Mouse (Mus musculus): Measurements from ENCODE around the gene Mfng. TPM values are rescaled to one million over a fixed set of nuclear protein-coding genes. Genes with fewer than 3 reads are reported as not detected.

Mfng gene
- total RNA-seq, 2 experiments from 2014 or later = 5.1 to 21.8 TPM

GRCm38 (mm10) chr15:78763704-78764103, 9.6 kb downstream of the Mfng start:
- ATAC-seq (replicated peaks; ENCODE audit: low FRiP score, low TSS enrichment, poor library complexity, severe bottlenecking) = no peak

DNA sequence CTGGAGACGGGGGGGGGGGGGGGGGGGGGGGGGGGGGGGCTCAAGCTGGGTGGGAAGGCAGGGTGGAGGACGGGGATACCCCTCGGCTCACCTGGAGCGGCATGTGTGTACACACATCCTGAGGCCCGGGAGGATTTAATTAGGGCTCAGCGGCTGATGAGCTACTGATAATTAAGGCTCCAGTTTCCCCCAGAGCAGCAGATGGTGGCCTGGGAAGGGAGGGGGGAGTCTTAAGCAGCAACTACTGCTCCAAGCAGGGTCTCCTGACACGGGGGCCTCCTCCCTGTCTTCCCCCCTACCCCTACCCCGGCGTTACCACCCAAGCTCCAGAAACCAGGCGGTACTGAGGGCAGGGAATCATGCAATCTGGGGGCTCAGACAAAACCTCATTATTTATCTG, 10.1 kb downstream of the Mfng start:
- no peak for ATAC-seq (replicated peaks; ENCODE audit: low FRiP score, low TSS enrichment, poor library complexity, severe bottlenecking)

DNA sequence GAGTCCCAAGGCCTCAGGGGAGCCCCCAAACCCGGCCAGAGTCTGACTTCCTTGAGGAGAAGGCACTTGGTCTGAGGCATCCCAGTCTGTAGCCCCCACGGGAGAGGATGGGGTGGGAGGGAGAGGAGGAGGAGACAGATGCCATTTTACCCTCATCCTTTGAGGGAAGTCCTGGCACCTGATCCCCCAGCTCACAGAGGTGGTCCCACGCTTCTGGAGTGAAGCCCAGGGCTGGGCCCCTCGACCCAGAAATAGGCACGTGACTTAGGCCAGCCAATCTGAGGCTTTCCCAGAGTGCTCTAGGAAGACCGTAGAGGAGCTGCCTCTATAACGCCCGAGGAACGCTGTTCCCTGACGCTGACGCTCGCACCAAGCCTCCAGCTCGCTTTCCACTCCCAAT, 12.2 kb downstream of the Mfng start:
- ATAC-seq (replicated peaks; ENCODE audit: low FRiP score, low TSS enrichment, poor library complexity, severe bottlenecking) = no peak

GRCm38 (mm10) chr15:78758132-78758531, 15.1 kb downstream of the Mfng start:
- ATAC-seq (replicated peaks; ENCODE audit: low FRiP score, low TSS enrichment, poor library complexity, severe bottlenecking) = no peak

DNA sequence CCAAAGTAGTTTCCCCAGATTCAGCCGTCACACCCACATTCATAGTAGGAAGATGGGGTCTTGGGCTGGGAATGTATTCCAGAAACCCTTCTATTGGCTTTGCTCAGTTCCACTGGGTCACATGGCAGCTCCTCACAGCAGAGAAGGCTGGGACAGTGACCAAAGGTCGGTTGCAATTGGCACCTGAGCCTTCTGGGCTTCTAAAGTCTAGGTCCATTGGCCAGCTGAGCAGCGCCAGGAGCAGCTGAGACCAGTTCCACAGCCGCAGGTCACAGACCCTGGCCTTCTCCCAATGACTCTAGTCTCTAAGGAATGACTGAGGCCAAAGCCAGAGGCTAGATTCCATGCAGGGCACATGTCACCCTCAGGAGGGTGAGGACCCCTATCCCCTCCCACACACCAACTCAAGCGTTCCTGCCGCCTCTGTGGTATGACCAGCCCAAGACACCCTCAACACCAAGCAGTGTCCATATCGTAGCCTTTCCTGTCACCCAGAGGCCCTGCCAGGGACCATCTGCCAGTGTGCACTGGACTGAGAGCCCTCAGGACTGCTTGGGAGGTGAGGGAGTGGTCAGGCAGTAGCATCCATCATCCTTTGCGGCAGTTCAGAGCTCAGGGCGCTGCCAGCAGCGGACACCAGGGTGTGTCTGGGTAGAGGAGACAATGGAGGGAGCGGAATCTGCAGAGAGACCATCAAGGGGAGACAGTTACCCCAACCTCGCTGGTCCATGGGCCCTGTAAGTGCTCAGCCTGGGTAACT, 17.1 kb downstream of the Mfng start:
- no peak for ATAC-seq (replicated peaks; ENCODE audit: low FRiP score, low TSS enrichment, poor library complexity, severe bottlenecking)

GRCm38 (mm10) chr15:78755226-78755625, 18.0 kb downstream of the Mfng start:
- ATAC-seq (replicated peaks; ENCODE audit: low FRiP score, low TSS enrichment, poor library complexity, severe bottlenecking) = no peak

- no peak for ATAC-seq (replicated peaks; ENCODE audit: low FRiP score, low TSS enrichment, poor library complexity, severe bottlenecking)
These were observed 19.1 kb downstream of the Mfng start for GRCm38 (mm10) chr15:78754144-78754543.

DNA sequence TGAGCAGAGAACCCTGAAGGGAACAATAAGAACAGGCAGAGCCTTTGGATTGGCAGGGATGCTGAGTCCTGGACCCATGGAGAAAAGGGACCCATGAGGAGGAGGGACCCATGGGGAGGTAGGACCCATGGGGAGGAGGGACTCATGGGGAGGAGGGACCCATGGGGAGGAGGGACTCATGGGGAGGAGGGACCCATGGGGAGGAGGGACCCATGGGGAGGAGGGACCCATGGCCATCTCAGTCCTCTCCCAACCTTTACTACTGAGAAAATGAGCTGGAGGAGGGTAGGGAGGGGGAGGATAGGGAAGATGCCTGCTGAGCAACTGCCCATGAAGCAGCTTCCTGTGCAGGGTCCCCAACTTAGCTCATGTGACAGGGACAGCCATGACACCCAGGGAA, 20.3 kb downstream of the Mfng start:
- no peak for ATAC-seq (replicated peaks; ENCODE audit: low FRiP score, low TSS enrichment, poor library complexity, severe bottlenecking)

DNA sequence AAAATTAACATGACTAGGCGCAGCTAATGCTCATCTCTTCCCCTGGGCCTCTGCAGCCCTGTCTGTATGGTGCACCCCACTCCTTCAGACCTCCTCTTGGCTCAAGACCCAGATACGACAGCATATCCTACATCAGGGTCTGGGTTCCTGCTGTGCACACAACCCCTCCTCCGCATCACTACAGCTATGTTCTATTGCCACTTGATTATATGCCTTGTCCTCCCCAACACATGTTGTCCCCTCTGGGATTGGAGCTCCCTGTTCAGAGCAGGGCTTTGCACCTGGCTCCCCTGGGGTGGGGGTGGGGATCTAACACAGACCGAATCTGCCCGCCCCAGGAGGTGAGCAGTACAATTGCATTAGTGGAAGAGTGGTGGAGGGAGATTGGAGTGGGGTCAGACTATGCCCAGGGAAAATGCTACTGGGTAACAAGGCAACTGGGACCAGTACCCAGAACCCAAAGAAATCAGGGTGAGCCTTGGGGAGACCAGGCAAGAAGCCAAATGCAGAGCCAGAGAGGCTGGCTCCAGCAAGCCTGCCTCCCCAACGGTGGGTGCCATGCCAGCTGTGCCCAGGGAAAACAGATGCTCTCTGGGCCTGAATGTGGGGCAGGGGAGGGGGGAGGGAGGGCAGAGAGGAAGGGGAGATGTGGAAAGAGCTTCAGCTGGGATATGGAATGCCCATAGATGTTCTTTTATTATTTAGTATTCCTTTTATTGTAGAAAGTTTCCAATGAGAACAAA, 22.5 kb downstream of the Mfng start:
- no peak for ATAC-seq (replicated peaks; ENCODE audit: low FRiP score, low TSS enrichment, poor library complexity, severe bottlenecking)

- no peak for ATAC-seq (replicated peaks; ENCODE audit: low FRiP score, low TSS enrichment, poor library complexity, severe bottlenecking)
These were observed 23.4 kb downstream of the Mfng start for GRCm38 (mm10) chr15:78749855-78750254.

- peak; percentile 63; the same call in 1 of the 2 replicates for ATAC-seq (replicated peaks; ENCODE audit: low FRiP score, low TSS enrichment, poor library complexity, severe bottlenecking)
These were observed 29.1 kb downstream of the Mfng start for GRCm38 (mm10) chr15:78744206-78744605.

DNA sequence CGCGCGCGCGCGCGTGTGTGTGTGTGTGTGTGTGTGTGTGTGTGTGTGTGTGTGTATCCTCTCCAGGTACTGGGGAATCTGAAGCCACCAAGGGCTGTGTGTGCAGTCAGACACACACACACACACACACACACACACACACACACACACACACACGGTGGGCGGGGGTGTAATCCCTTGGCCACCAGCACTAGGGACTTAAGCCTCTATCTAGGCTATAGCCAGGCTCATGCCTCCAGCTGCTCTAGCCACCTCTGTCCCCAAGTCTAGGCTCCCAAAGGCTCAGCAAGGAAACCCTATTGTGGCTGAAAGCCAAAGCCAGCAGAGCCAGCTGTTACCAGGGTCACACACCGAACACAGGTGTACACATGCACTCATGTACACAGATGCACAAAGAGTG, 30.4 kb downstream of the Mfng start:
- ATAC-seq (replicated peaks; ENCODE audit: low FRiP score, low TSS enrichment, poor library complexity, severe bottlenecking) = no peak

DNA sequence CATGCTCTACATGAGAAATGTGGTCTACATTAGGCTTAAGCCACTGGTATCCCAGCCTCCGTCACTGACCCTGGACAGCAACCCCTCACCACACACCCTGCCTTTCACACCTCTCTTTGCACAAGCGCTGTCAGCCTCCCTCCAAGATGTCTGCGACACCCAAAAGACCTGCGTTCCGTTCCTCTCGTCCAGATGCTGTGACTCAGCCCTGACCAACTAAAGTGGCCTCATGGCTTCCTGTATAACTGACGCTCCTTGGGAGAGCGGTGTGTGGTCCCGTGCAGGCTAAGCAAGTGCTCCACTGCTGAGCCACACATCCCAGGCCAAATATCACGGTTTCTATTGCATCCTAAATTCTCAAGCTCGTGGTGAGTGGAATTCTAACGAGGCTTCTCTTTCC, 32.6 kb downstream of the Mfng start:
- no peak for ATAC-seq (replicated peaks; ENCODE audit: low FRiP score, low TSS enrichment, poor library complexity, severe bottlenecking)

- ATAC-seq (replicated peaks; ENCODE audit: low FRiP score, low TSS enrichment, poor library complexity, severe bottlenecking) = no peak
These were observed 36.1 kb downstream of the Mfng start for GRCm38 (mm10) chr15:78737146-78737545.

GRCm38 (mm10) chr15:78736681-78737100, 36.6 kb downstream of the Mfng start:
- no peak for ATAC-seq (replicated peaks; ENCODE audit: low FRiP score, low TSS enrichment, poor library complexity, severe bottlenecking)

- no peak for ATAC-seq (replicated peaks; ENCODE audit: low FRiP score, low TSS enrichment, poor library complexity, severe bottlenecking)
These were observed 37.1 kb downstream of the Mfng start for GRCm38 (mm10) chr15:78736181-78736579.

DNA sequence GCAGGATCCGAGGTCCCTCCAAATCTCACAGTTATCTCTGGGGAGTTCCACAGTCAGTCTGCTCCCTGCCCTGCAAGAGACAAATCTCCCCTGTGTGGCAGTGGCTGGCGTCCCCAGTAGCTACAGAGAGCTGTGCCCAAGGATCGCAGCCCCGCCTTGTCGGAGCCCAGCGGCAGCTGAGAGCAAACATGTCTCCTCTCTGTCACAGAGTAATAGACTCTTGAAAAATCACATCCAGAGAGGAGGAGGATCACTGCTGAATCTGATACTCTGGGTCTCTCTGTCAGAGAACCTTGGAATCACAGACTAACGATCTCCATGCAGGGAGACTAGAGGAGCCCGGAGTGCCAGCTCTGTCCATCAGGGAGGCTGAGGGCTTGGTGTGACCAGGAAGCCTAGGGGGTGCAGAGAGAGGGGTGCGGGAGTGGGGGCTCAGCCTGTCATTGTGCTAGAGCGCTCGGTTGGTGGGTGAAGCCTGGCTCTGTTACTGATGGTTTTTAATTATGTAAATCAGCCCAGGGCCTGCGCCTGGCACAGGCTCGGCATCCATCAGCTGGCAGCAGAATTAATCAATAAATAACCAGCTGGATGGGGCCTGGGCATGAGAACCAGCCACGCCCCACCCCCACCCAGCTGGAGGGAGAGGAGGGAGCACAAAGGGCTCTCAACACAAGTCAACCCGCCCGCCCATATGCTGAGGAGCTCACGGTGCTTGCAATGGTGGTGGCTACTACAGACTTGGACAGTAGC, 37.7 kb downstream of the Mfng start:
- ATAC-seq (replicated peaks; ENCODE audit: low FRiP score, low TSS enrichment, poor library complexity, severe bottlenecking) = no peak

DNA sequence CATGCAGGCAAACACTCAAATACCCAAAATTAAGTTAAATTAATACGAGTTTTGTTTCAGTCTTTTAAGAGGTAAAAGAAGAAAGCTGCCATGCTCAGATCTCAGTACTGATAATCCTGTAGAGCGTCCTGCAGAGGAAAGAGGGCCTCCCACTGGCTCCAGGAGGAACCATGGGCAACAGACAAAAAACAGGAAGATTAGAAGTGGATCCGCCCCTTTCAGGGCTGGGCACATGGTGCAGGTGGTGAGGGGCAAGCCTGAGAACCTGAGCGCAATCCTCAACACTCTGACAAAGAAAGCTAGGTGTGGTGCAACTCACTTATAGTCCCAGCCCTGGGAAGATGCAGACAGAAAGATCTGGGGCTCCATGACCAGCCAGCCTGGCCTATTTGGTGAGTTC, 41.4 kb downstream of the Mfng start:
- no peak for ATAC-seq (replicated peaks; ENCODE audit: low FRiP score, low TSS enrichment, poor library complexity, severe bottlenecking)

DNA sequence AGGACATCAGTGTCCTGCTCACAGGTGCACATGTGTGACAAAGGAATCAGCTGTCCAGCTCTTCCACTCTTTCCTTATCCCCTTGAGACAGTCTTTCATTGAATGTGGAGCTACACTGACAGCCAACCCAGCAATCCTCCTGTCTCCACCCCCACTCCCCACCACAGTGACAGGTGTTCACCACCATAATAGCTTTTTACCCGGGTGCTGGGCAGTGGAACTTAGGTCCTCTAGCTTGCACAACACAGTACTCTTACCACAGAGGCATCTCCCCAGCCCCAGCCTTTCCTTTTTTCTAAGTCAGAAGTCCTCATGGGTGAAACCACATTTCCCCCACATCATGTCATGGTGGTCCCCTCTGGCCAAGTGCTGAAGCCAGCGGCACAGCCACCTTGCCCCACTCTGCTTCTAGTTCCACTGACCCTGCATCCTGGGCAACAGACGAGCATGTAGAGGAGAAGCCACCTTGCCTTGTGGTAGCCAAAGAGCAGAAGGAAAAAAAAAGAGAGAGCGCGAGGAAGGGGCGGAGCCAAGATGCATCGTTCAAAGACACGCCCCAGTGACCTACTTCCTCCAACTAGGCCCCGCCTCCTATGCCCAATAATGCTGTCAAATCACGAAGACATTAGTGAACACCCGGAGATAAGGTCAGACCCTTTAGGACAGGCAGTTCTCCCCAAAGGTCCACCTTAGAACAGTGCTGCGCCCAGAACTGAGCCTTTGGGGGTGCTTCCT, 42.8 kb downstream of the Mfng start:
- ATAC-seq (replicated peaks; ENCODE audit: low FRiP score, low TSS enrichment, poor library complexity, severe bottlenecking) = no peak

- ATAC-seq (replicated peaks; ENCODE audit: low FRiP score, low TSS enrichment, poor library complexity, severe bottlenecking) = no peak
These were observed 46.6 kb downstream of the Mfng start for GRCm38 (mm10) chr15:78726697-78727096.

Data from megakaryocyte-erythroid progenitor cell, adult 5-6 weeks (primary cell).